In genomic region chr5:121385461-121386119, GRCm38 (mm10) we compare ENCODE assay signal across 8 mouse cellular contexts. TPM values are rescaled to one million over a fixed set of nuclear protein-coding genes. Genes with fewer than 3 reads are reported as not detected.
DNase-seq lines count a peak whose midpoint lies in the region; ATAC-seq lines count a peak whose summit lies in the region.

Gene Trafd1 (minus strand): TSS chr5:121385632.

- H3K36me3 ChIP-seq in hindbrain, embryonic 11.5 days (ENCODE audit: control insufficient read depth, insufficient read depth, low read length): 0 out of 2 replicates have a peak, but pooled peaks cover 7% of the 10 kb centered on the region

- WGBS in hindbrain, embryonic 11.5 days: under 1% methylated on average over 32 of the region's 45 CpGs

- peak within 1 kb of the TSS; percentile 77 for H3K9ac ChIP-seq in hindbrain, embryonic 11.5 days (ENCODE audit: low read depth, low read length)

- H3K27me3 ChIP-seq in hindbrain, embryonic 11.5 days (ENCODE audit: control insufficient read depth, insufficient read depth, low read length): no peaks in the 10 kb centered on the region

- peaks cover 4% of the 10 kb centered on the region; the same call in 1 of the 2 replicates for H3K9me3 ChIP-seq in hindbrain, embryonic 11.5 days (ENCODE audit: control insufficient read depth, low read length)

- peak within 1 kb of the TSS; percentile 50 for H3K4me2 ChIP-seq in hindbrain, embryonic 11.5 days (replicated peaks; ENCODE audit: low read depth, low read length)

- H3K4me1 ChIP-seq in hindbrain, embryonic 11.5 days (replicated peaks; ENCODE audit: control insufficient read depth, insufficient read depth, low read length): no peaks in the 10 kb centered on the region

- H3K27ac ChIP-seq in hindbrain, embryonic 11.5 days (ENCODE audit: low read depth, low read length): peak within 1 kb of the TSS; percentile 79

- DNase-seq in MN1 (ENCODE audit: low spot score): peak; percentile 96
- peak; percentile 94 for DNase-seq in cerebellum, adult 9-10 months
- peak; percentile 89 to 95 for DNase-seq in frontal cortex, adult 2 months (ENCODE audit: extremely low spot score in 1 of 2, low spot score in 1 of 2)
- DNase-seq in hindbrain, embryonic 11.5 days (ENCODE audit: low spot score): peak; percentile 94
- peak; percentile 90 to 94 for DNase-seq in layer of hippocampus, postnatal 14 days (ENCODE audit: low spot score in 2 of 2)
- peak; percentile 96 for DNase-seq in lung, postnatal 14 days
- peak; percentile 83 for DNase-seq in retina, adult 2 months (ENCODE audit: low read depth, low spot score)
- DNase-seq in thymus, postnatal 36 days: peak; percentile 84 to 92

- H3K4me3 ChIP-seq in hindbrain, embryonic 11.5 days (ENCODE audit: low read depth, low read length): peak within 1 kb of the TSS; percentile 82

- peak; percentile 95 for ATAC-seq in hindbrain, embryonic 11.5 days (ENCODE audit: low FRiP score)

RNA-seq across cellular contexts. Expression of gene Trafd1, which starts in this region (rescaled TPM):
- 163 and 173 TPM in 2 replicates for polyA plus RNA-seq in frontal cortex, adult 2 months (2012; rRNA removed)
- polyA plus RNA-seq in hindbrain, embryonic 11.5 days (2014; fragmentation: Nextera tagmentation; extraction: Ambion mirVana): 76.7 and 84.7 TPM in 2 replicates
- total RNA-seq in layer of hippocampus, postnatal 14 days (2021): 10 to 100 TPM; 81.9 to 84.2 TPM

Comparison
In these comparisons a context has a peak if more than half of its experiments do, and no peak if none do; other contexts are left out.
1. Peak in every context shown above with its lines: DNase-seq, ATAC-seq, H3K4me3 ChIP-seq and H3K27ac ChIP-seq.